Mouse (Mus musculus) lung, postnatal 0 days (tissue): ENCODE measurements around the gene Moap1. TPM values are rescaled to one million over a fixed set of nuclear protein-coding genes. Genes with fewer than 3 reads are reported as not detected.
A peak's percentile ranks its signal among the peaks of the same experiment; 100 is the strongest.

Experiments used
- ATAC-seq: fragments of 200-750 bp; cut with Nextera tagmentation; 2 replicates; pipeline ENCODE4 v1.8.0; 2017; ENCODE audit warnings: moderate library complexity
- DNase-seq: peaks from one replicate; pipeline ENCODE4 v3.0.0-alpha.2; 2016; ENCODE audit warnings: low spot score
- H3K27ac ChIP-seq: fragments of 300-500 bp; sonication (generic); 2 replicates; pipeline ENCODE4 v1.5.1; 2014; ENCODE audit warnings: antibody characterized with exemption, mild to moderate bottlenecking, low read length, mixed read lengths
- H3K27me3 ChIP-seq: fragments of 300-500 bp; sonication (generic); replicated peaks from 2 replicates; pipeline ENCODE4 v1.6.1; 2014; ENCODE audit warnings: low read length, mixed read lengths; ENCODE audit not compliant: insufficient read depth
- H3K36me3 ChIP-seq: fragments of 300-500 bp; sonication (generic); 2 replicates; pipeline ENCODE4 v1.6.1; 2014; ENCODE audit warnings: low read length, mixed read lengths; ENCODE audit not compliant: insufficient read depth
- H3K4me1 ChIP-seq: fragments of 300-500 bp; sonication (generic); 2 replicates; pipeline ENCODE4 v1.6.1; 2014; ENCODE audit warnings: antibody characterized with exemption, low read depth, low read length, mixed read lengths; ENCODE audit not compliant: insufficient read depth
- H3K4me2 ChIP-seq: fragments of 300-500 bp; sonication (generic); replicated peaks from 2 replicates; pipeline ENCODE4 v1.6.1; 2014; ENCODE audit warnings: low read depth, mild to moderate bottlenecking, low read length, moderate library complexity, mixed read lengths
- H3K4me3 ChIP-seq: fragments of 300-500 bp; sonication (generic); 2 replicates; pipeline ENCODE4 v1.5.1; 2014; ENCODE audit warnings: low read depth, low read length
- H3K9ac ChIP-seq: fragments of 300-500 bp; sonication (generic); replicated peaks from 2 replicates; pipeline ENCODE4 v1.6.1; 2014; ENCODE audit warnings: low read depth, mild to moderate bottlenecking
- H3K9me3 ChIP-seq: fragments of 300-500 bp; sonication (generic); 2 replicates; pipeline ENCODE4 v1.6.1; 2016; ENCODE audit warnings: low read length, mixed read lengths
- CTCF ChIP-seq: IDR thresholded peaks from 2 replicates; pipeline ENCODE4 v1.5.1; 2016; ENCODE audit warnings: antibody characterized with exemption, mild to moderate bottlenecking
- EP300 ChIP-seq: IDR thresholded peaks from 2 replicates; pipeline ENCODE4 v1.6.1; 2016; ENCODE audit warnings: antibody characterized with exemption, mild to moderate bottlenecking, control low read depth
- WGBS: fragments of 180-500 bp; shearing (Covaris S2); extraction: QIAGEN DNeasy Blood & Tissue Kit; methylation state at CpG from one replicate; pipeline ENCODE4 v1.1.7; 2014; 5-methylcytosine and 5-hydroxymethylcytosine counted together
- polyA plus RNA-seq: library from polyadenylated mRNA; unstranded; fragments of >200 nt; fragmentation: Nextera tagmentation; extraction: Ambion mirVana; gene quantifications from 2 replicates; pipeline ENCODE4 v1.2.1, GENCODE M21; 2015

Moap1 gene
- polyA plus RNA-seq, 1 experiment from 2014 or later = 9.7 TPM

GRCm38 (mm10) chr12:102778151-102778550 lies 34.7 kb upstream of the Moap1 start:
- H3K9ac ChIP-seq = no peak overlapping the region
- DNase-seq = no peak
- H3K4me1 ChIP-seq = no peaks in the 10 kb centered on the region
- WGBS = 79% methylated on average over 5 of the region's 5 CpGs
- H3K27me3 ChIP-seq = no peaks in the 10 kb centered on the region
- no peak for ATAC-seq
- H3K27ac ChIP-seq = no peak overlapping the region
- H3K4me3 ChIP-seq = no peak overlapping the region
- no peaks in the 10 kb centered on the region for H3K9me3 ChIP-seq
- H3K36me3 ChIP-seq = peaks cover 22% of the 10 kb centered on the region; the same call in 1 of the 2 replicates
- no peak overlapping the region for H3K4me2 ChIP-seq
- TF ChIP-seq EP300 (no peak), CTCF (no peak)

- 92% methylated on average over 14 of the region's 14 CpGs for WGBS
- ATAC-seq = no peak
- no peak overlapping the region for H3K4me2 ChIP-seq
- H3K27ac ChIP-seq = no peak overlapping the region
- H3K4me3 ChIP-seq = no peak overlapping the region
- H3K27me3 ChIP-seq = no peaks in the 10 kb centered on the region
- no peaks in the 10 kb centered on the region for H3K9me3 ChIP-seq
- DNase-seq = no peak
- H3K4me1 ChIP-seq = no peaks in the 10 kb centered on the region
- TF ChIP-seq EP300 = no peak
- no peak for TF ChIP-seq CTCF
- peaks cover 32% of the 10 kb centered on the region for H3K36me3 ChIP-seq
- H3K9ac ChIP-seq = no peak overlapping the region
Observed at GRCm38 (mm10) chr12:102776035-102776434, 32.6 kb upstream of the Moap1 start.

- Histone ChIP-seq H3K9me3 (no peaks in the 10 kb centered on the region), H3K4me3 (no peak overlapping the region), H3K27ac (no peak overlapping the region), H3K4me1 (no peaks in the 10 kb centered on the region), H3K27me3 (no peaks in the 10 kb centered on the region), H3K36me3 (peaks cover 52% of the 10 kb centered on the region), H3K9ac (no peak overlapping the region), H3K4me2 (no peak overlapping the region)
- TF ChIP-seq CTCF (no peak), EP300 (no peak)
- ATAC-seq (no peak), DNase-seq (no peak)
- WGBS = 91% methylated on average over 5 of the region's 5 CpGs
Observed at GRCm38 (mm10) chr12:102772676-102773075, 29.2 kb upstream of the Moap1 start.

DNA sequence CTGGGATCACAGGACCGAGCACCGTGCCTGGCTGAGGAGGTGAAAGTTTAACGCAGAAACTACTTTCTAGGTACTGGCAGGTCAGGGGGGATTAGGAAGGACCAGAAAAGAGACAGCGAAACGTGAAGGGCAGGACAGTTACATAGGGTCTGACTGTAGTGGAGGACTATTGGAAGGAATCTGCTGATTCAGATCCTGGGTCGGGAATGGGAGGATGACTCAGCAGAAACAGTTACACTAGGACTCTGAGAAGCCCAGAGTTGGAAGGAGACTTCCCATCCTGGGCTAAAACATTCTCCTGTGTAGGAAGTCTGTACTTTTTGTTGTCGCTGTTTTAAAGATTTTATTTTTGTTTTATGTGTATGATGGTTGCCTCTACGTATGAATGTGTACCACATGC lies 28.1 kb upstream of the Moap1 start:
- H3K4me2 ChIP-seq = no peak overlapping the region
- 92% methylated on average over 8 of the region's 8 CpGs for WGBS
- H3K4me3 ChIP-seq = no peak overlapping the region
- H3K9ac ChIP-seq = no peak overlapping the region
- H3K4me1 ChIP-seq = no peaks in the 10 kb centered on the region
- H3K27me3 ChIP-seq = no peaks in the 10 kb centered on the region
- H3K36me3 ChIP-seq = peaks cover 52% of the 10 kb centered on the region
- no peak for TF ChIP-seq EP300
- TF ChIP-seq CTCF = no peak
- no peak overlapping the region for H3K27ac ChIP-seq
- ATAC-seq (no peak), DNase-seq (no peak)
- H3K9me3 ChIP-seq = no peaks in the 10 kb centered on the region

DNA sequence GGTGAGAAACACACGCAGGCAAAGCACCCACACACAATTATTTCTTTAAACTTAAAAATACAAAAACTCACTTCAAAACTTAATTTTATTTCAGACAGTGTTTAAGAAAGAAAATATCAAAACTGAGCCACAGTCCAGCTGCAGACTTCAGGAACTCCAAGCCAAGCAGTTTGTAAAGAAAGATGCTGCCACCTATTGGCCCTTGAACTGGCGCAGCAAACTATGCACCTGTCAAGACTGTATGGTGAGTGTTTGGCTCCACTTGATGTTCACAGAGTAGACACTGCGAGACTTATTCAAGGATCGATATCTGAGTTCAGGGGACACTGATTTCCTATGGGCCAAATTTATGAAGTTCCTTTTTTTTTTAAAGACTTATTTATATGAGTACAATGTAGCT lies 25.5 kb upstream of the Moap1 start:
- TF ChIP-seq CTCF (peak; percentile 45), EP300 (no peak)
- ATAC-seq (no peak), DNase-seq (no peak)
- Histone ChIP-seq H3K9ac (no peak overlapping the region), H3K27me3 (no peaks in the 10 kb centered on the region), H3K4me2 (no peak overlapping the region), H3K36me3 (peaks cover 50% of the 10 kb centered on the region), H3K4me1 (no peaks in the 10 kb centered on the region), H3K4me3 (no peak overlapping the region), H3K27ac (no peak overlapping the region), H3K9me3 (no peaks in the 10 kb centered on the region)
- WGBS = 87% methylated on average over 4 of the region's 4 CpGs

DNA sequence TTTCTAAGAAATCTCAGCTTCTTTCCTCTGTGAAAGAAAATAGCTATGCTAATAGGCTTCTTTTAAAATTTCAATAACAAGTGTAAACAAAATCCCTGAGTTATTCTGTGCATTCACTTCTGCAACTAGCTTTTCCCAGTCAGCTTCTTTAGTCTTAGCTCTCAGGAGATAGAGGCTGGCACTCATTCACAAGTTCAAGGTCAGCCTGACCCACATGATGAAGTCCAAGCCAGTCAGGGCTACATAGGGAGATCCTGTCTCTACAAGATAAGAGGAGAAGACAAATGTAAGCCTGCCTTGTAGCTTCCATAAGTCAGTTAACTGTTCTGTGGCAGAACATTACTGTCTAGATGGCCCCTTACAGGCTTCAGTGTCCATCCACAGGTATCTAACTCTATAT lies 20.2 kb upstream of the Moap1 start:
- no peak overlapping the region for H3K9ac ChIP-seq
- TF ChIP-seq CTCF (no peak), EP300 (no peak)

GRCm38 (mm10) chr12:102761668-102762067 lies 18.2 kb upstream of the Moap1 start:
- no peaks in the 10 kb centered on the region for H3K9me3 ChIP-seq
- no peak overlapping the region for H3K4me2 ChIP-seq
- H3K36me3 ChIP-seq = peaks cover 16% of the 10 kb centered on the region
- ATAC-seq = no peak
- H3K4me1 ChIP-seq = peaks cover 9% of the 10 kb centered on the region; the same call in 1 of the 2 replicates
- no peak for TF ChIP-seq CTCF
- TF ChIP-seq EP300 = no peak
- H3K27ac ChIP-seq = no peak overlapping the region
- no peak overlapping the region for H3K4me3 ChIP-seq
- WGBS = 76% methylated on average over 3 of the region's 3 CpGs
- H3K9ac ChIP-seq = no peak overlapping the region
- H3K27me3 ChIP-seq = no peaks in the 10 kb centered on the region
- no peak for DNase-seq

More for the DNA sequence above, 20.2 kb upstream of the Moap1 start:
- ATAC-seq (no peak), DNase-seq (no peak)
- Histone ChIP-seq H3K9me3 (no peaks in the 10 kb centered on the region), H3K4me1 (peaks cover 6% of the 10 kb centered on the region; the same call in 1 of the 2 replicates), H3K27ac (no peak overlapping the region), H3K36me3 (peaks cover 33% of the 10 kb centered on the region), H3K4me2 (no peak overlapping the region), H3K27me3 (no peaks in the 10 kb centered on the region), H3K4me3 (no peak overlapping the region)
